Mouse (Mus musculus) hindbrain, embryonic 16.5 days (tissue): ENCODE measurements around the gene Gramd1b. TPM values are rescaled to one million over a fixed set of nuclear protein-coding genes. Genes with fewer than 3 reads are reported as not detected.

Experiments used
- ATAC-seq: fragments of 200-750 bp; cut with Nextera tagmentation; 2 replicates; pipeline ENCODE4 v1.8.0; 2017; ENCODE audit warnings: moderate TSS enrichment, moderate library complexity
- H3K27ac ChIP-seq: fragments of 300-500 bp; sonication (generic); 2 replicates; pipeline ENCODE4 v1.5.1; 2014; ENCODE audit warnings: low read depth, mild to moderate bottlenecking, control low read depth, low read length, moderate library complexity
- H3K27me3 ChIP-seq: fragments of 300-500 bp; sonication (generic); replicated peaks from 2 replicates; pipeline ENCODE4 v1.6.1; 2014; ENCODE audit warnings: low read length; ENCODE audit not compliant: control insufficient read depth, insufficient read depth
- H3K36me3 ChIP-seq: fragments of 300-500 bp; sonication (generic); 2 replicates; pipeline ENCODE4 v1.6.1; 2014; ENCODE audit warnings: mild to moderate bottlenecking, low read length, moderate library complexity, mixed read lengths; ENCODE audit not compliant: control insufficient read depth, insufficient read depth
- H3K4me1 ChIP-seq: fragments of 300-500 bp; sonication (generic); 2 replicates; pipeline ENCODE4 v1.6.1; 2014; ENCODE audit warnings: low read depth, low read length; ENCODE audit not compliant: control insufficient read depth, insufficient read depth
- H3K4me2 ChIP-seq: fragments of 300-500 bp; sonication (generic); 2 replicates; pipeline ENCODE4 v1.6.1; 2014; ENCODE audit warnings: mild to moderate bottlenecking, low read length, control low read depth, moderate library complexity
- H3K4me3 ChIP-seq: fragments of 300-500 bp; sonication (generic); 2 replicates; pipeline ENCODE4 v1.5.1; 2014; ENCODE audit warnings: mild to moderate bottlenecking, low read length, control low read depth, moderate library complexity
- H3K9ac ChIP-seq: fragments of 300-500 bp; sonication (generic); 2 replicates; pipeline ENCODE4 v1.6.1; 2014; ENCODE audit warnings: low read depth, mild to moderate bottlenecking, control low read depth, low read length, moderate library complexity
- H3K9me3 ChIP-seq: fragments of 300-500 bp; sonication (generic); 2 replicates; pipeline ENCODE4 v1.6.1; 2014; ENCODE audit warnings: mild to moderate bottlenecking, low read length, moderate library complexity; ENCODE audit not compliant: control insufficient read depth
- WGBS: fragments of 180-500 bp; shearing (Covaris S2); extraction: QIAGEN DNeasy Blood & Tissue Kit; methylation state at CpG from one replicate; pipeline ENCODE4 v1.1.7; 2014; 5-methylcytosine and 5-hydroxymethylcytosine counted together
- polyA plus RNA-seq: library from polyadenylated mRNA; unstranded; fragments of >200 nt; fragmentation: Nextera tagmentation; extraction: Ambion mirVana; gene quantifications from 2 replicates; pipeline ENCODE4 v1.2.1, GENCODE M21; 2015

Gramd1b gene
- polyA plus RNA-seq, 1 experiment from 2014 or later: 18.5 TPM

GRCm38 (mm10) chr9:40404637-40405036 is 126.5 kb downstream of the Gramd1b start:
- H3K4me1 ChIP-seq: peaks cover 3% of the 10 kb centered on the region; the same call in 1 of the 2 replicates
- H3K4me3 ChIP-seq: no peak overlapping the region
- no peak overlapping the region for H3K27ac ChIP-seq
- no peak for ATAC-seq
- H3K36me3 ChIP-seq: no peaks in the 10 kb centered on the region
- no peaks in the 10 kb centered on the region for H3K9me3 ChIP-seq
- WGBS: 89% methylated on average over 11 of the region's 11 CpGs
- no peak overlapping the region for H3K9ac ChIP-seq
- H3K4me2 ChIP-seq: no peak overlapping the region
- no peaks in the 10 kb centered on the region for H3K27me3 ChIP-seq

GRCm38 (mm10) chr9:40403750-40404149 is 127.4 kb downstream of the Gramd1b start:
- H3K27me3 ChIP-seq: no peaks in the 10 kb centered on the region
- H3K36me3 ChIP-seq: no peaks in the 10 kb centered on the region
- no peak overlapping the region for H3K4me2 ChIP-seq
- no peak overlapping the region for H3K27ac ChIP-seq
- no peaks in the 10 kb centered on the region for H3K9me3 ChIP-seq
- ATAC-seq: no peak
- peaks cover 3% of the 10 kb centered on the region; the same call in 1 of the 2 replicates for H3K4me1 ChIP-seq
- H3K9ac ChIP-seq: no peak overlapping the region
- 92% methylated on average over 7 of the region's 7 CpGs for WGBS
- no peak overlapping the region for H3K4me3 ChIP-seq

GRCm38 (mm10) chr9:40401818-40402217 is 129.4 kb downstream of the Gramd1b start:
- no peak overlapping the region for H3K9ac ChIP-seq
- H3K27ac ChIP-seq: no peak overlapping the region
- ATAC-seq: no peak
- 86% methylated on average over 5 of the region's 5 CpGs for WGBS
- H3K36me3 ChIP-seq: no peaks in the 10 kb centered on the region
- H3K27me3 ChIP-seq: no peaks in the 10 kb centered on the region
- no peak overlapping the region for H3K4me2 ChIP-seq
- H3K9me3 ChIP-seq: no peaks in the 10 kb centered on the region
- peaks cover 2% of the 10 kb centered on the region; the same call in 1 of the 2 replicates for H3K4me1 ChIP-seq
- H3K4me3 ChIP-seq: no peak overlapping the region

- 80% methylated on average over 9 of the region's 9 CpGs for WGBS
- no peak overlapping the region for H3K4me2 ChIP-seq
- no peak overlapping the region for H3K27ac ChIP-seq
- peaks cover 3% of the 10 kb centered on the region; the same call in 1 of the 2 replicates for H3K4me1 ChIP-seq
- no peaks in the 10 kb centered on the region for H3K27me3 ChIP-seq
- no peaks in the 10 kb centered on the region for H3K36me3 ChIP-seq
- no peaks in the 10 kb centered on the region for H3K9me3 ChIP-seq
- ATAC-seq: no peak
- H3K9ac ChIP-seq: no peak overlapping the region
- no peak overlapping the region for H3K4me3 ChIP-seq
These were observed 130.3 kb downstream of the Gramd1b start for GRCm38 (mm10) chr9:40400854-40401253.

GRCm38 (mm10) chr9:40400171-40400570 is 131.0 kb downstream of the Gramd1b start:
- H3K27me3 ChIP-seq: no peaks in the 10 kb centered on the region
- H3K27ac ChIP-seq: no peak overlapping the region
- no peak overlapping the region for H3K4me3 ChIP-seq
- H3K9me3 ChIP-seq: no peaks in the 10 kb centered on the region
- H3K4me2 ChIP-seq: no peak overlapping the region
- peaks cover 3% of the 10 kb centered on the region; the same call in 1 of the 2 replicates for H3K4me1 ChIP-seq
- WGBS: 83% methylated on average over 2 of the region's 2 CpGs
- ATAC-seq: no peak
- no peak overlapping the region for H3K9ac ChIP-seq
- H3K36me3 ChIP-seq: no peaks in the 10 kb centered on the region

GRCm38 (mm10) chr9:40399359-40399932 is 131.7 kb downstream of the Gramd1b start:
- Histone ChIP-seq H3K4me3 (no peak overlapping the region), H3K9me3 (no peaks in the 10 kb centered on the region), H3K36me3 (no peaks in the 10 kb centered on the region), H3K4me2 (no peak overlapping the region), H3K27ac (no peak overlapping the region), H3K4me1 (peaks cover 3% of the 10 kb centered on the region; the same call in 1 of the 2 replicates), H3K9ac (no peak overlapping the region), H3K27me3 (no peaks in the 10 kb centered on the region)
- 86% methylated on average over 6 of the region's 6 CpGs for WGBS
- no peak for ATAC-seq

GRCm38 (mm10) chr9:40397471-40398245 is 133.5 kb downstream of the Gramd1b start:
- Histone ChIP-seq H3K27ac (no peak overlapping the region; the same call in 1 of the 2 replicates), H3K9me3 (no peaks in the 10 kb centered on the region), H3K36me3 (no peaks in the 10 kb centered on the region), H3K4me1 (peaks cover 6% of the 10 kb centered on the region), H3K9ac (no peak overlapping the region), H3K4me2 (no peak overlapping the region), H3K27me3 (no peaks in the 10 kb centered on the region), H3K4me3 (no peak overlapping the region)
- ATAC-seq: 0 out of 2 replicates have a peak, but pooled peaks have one; percentile 3
- WGBS: 54% methylated on average over 7 of the region's 7 CpGs

- Histone ChIP-seq H3K4me1 (peaks cover 13% of the 10 kb centered on the region), H3K9ac (peak overlapping the region; percentile 59; the same call in 1 of the 2 replicates), H3K27ac (peak overlapping the region; percentile 74), H3K4me3 (peak overlapping the region; percentile 25), H3K27me3 (no peaks in the 10 kb centered on the region), H3K9me3 (no peaks in the 10 kb centered on the region), H3K36me3 (no peaks in the 10 kb centered on the region), H3K4me2 (peak overlapping the region; percentile 50)
- WGBS: 18% methylated on average over 2 of the region's 2 CpGs
- ATAC-seq: peak; percentile 71
These were observed 134.1 kb downstream of the Gramd1b start for GRCm38 (mm10) chr9:40397036-40397435.

GRCm38 (mm10) chr9:40396171-40396570 is 135.0 kb downstream of the Gramd1b start:
- Histone ChIP-seq H3K36me3 (no peaks in the 10 kb centered on the region), H3K4me2 (no peak overlapping the region), H3K4me3 (no peak overlapping the region), H3K9me3 (no peaks in the 10 kb centered on the region), H3K9ac (no peak overlapping the region), H3K27ac (no peak overlapping the region), H3K27me3 (no peaks in the 10 kb centered on the region), H3K4me1 (peaks cover 21% of the 10 kb centered on the region)
- WGBS: 83% methylated on average over 2 of the region's 2 CpGs
- ATAC-seq: no peak
